Mouse (Mus musculus): ENCODE results near the gene Rpf1. TPM values are rescaled to one million over a fixed set of nuclear protein-coding genes. Genes with fewer than 3 reads are reported as not detected.

Rpf1 gene
- polyA plus RNA-seq, 1 experiment from 2014 or later: 63.9 TPM

- DNase-seq (ENCODE audit: low spot score): no peak
- no peak overlapping the region for H3K27ac ChIP-seq
- 21% methylated on average over 1 of the region's 1 CpGs for WGBS
These were observed 22.4 kb upstream of the Rpf1 start for GRCm38 (mm10) chr3:146543632-146544031.

DNA sequence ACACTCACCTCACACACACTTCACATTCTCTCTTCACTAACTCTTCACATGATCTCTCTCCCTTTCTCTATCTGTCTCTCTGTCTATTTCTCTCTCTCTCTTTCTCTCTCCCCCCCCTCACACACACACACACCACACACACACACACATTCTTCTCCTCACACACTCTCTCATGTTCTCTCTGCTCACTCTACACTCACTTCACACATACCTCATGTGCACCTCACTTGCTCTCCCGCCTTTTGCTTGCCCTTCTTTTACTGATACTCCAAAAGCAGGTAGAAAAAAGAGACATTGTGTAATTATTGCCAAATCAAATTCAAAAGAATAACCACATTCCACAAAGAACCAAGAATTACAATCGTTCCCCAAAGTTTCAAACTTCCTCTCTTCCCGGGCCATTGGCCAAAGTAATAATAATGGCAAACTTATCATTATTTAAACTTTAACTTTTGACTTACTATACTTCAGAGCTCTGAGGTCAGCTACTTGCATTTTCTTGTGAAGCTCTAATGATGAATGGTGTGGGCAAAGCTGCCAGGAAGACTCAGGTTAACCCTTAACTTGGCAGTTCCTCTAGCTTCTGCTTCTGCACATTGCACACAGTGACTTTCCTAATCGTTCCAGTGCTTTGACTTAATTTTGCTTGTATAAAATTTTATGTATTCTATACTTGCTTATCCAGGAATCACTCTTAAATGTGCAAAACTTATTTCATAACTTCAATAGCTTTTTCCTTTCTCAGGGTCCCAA, 19.5 kb upstream of the Rpf1 start:
- no peak for DNase-seq (ENCODE audit: low spot score)
- WGBS: 86% methylated on average over 4 of the region's 4 CpGs
- no peaks in the 10 kb centered on the region for H3K36me3 ChIP-seq
- H3K27me3 ChIP-seq (ENCODE audit: low read depth, poor library complexity, severe bottlenecking): no peaks in the 10 kb centered on the region
- H3K9me3 ChIP-seq (replicated peaks): no peaks in the 10 kb centered on the region
- no peak overlapping the region for H3K27ac ChIP-seq
- H3K4me3 ChIP-seq: no peak overlapping the region
- H3K4me1 ChIP-seq: peaks cover 4% of the 10 kb centered on the region; the same call in 1 of the 2 replicates

More at GRCm38 (mm10) chr3:146543632-146544031, 22.4 kb upstream of the Rpf1 start:
- Histone ChIP-seq H3K27me3 (ENCODE audit: low read depth, poor library complexity, severe bottlenecking) (no peaks in the 10 kb centered on the region), H3K4me3 (no peak overlapping the region), H3K36me3 (no peaks in the 10 kb centered on the region), H3K9me3 (replicated peaks) (no peaks in the 10 kb centered on the region), H3K4me1 (peaks cover 4% of the 10 kb centered on the region; the same call in 1 of the 2 replicates)

DNA sequence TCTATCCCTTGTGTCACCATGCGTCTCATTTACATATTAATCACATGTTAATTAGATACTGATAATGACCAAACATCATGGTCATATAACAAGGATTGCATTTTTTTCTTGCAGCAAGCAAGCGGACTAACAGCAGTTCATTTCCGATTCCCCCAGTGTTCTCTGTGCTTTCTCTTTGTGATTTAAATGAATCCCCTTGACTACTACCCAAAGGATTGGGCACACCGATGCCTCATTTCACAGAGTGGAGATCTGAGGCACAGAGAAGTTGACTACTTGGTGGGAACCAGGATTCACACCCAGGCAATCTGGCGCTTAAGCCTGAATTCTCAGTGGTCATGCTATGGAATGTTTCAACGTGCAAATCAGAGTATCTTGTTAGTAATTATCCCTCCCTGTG, 13.8 kb upstream of the Rpf1 start:
- Histone ChIP-seq H3K4me3 (no peak overlapping the region), H3K27ac (no peak overlapping the region), H3K36me3 (no peaks in the 10 kb centered on the region), H3K4me1 (no peaks in the 10 kb centered on the region), H3K27me3 (ENCODE audit: low read depth, poor library complexity, severe bottlenecking) (no peaks in the 10 kb centered on the region), H3K9me3 (replicated peaks) (no peaks in the 10 kb centered on the region)
- WGBS: 66% methylated on average over 6 of the region's 6 CpGs
- DNase-seq (ENCODE audit: low spot score): no peak

DNA sequence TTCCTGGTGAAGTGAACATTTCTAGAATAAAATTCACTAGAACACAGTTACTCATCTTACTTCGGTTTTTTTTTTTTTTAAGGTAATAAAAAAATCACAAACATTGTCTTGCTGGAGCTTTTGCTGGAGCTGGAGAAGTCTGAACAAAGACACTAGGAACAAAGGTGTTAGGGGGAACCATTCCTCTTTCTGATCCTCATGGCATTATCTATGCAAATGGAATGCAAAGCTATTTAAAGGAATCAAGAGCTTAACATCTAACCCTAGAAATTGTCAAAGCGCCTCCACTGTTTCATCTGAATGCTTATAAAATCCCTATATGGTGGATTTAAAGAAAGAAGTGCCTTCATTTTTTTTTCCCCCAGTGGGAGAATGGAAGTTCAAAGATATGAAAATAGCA, 7.1 kb upstream of the Rpf1 start:
- Histone ChIP-seq H3K4me3 (no peak overlapping the region), H3K4me1 (no peaks in the 10 kb centered on the region), H3K27ac (no peak overlapping the region), H3K9me3 (replicated peaks) (no peaks in the 10 kb centered on the region), H3K27me3 (ENCODE audit: low read depth, poor library complexity, severe bottlenecking) (no peaks in the 10 kb centered on the region), H3K36me3 (no peaks in the 10 kb centered on the region)
- WGBS: 52% methylated on average over 2 of the region's 2 CpGs
- DNase-seq (ENCODE audit: low spot score): no peak

DNA sequence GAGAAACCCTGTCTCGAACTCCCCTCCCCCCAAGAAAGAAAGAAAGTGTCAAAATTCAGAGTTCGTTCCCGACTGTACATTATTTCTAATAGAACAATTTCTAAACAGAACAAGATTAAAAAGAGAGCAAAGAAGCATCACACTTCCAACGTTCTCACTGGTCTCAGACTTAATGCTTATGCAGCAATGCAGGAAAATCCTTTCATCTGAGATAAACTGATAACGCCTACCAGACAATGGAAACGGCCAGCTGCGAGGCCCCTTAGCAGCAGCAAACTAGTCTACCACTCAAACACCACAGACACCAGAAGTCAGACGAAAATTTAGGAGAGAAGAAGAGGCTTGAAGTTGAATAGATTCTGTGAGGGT, 407 bp upstream of the Rpf1 start:
- no peaks in the 10 kb centered on the region for H3K27me3 ChIP-seq (ENCODE audit: low read depth, poor library complexity, severe bottlenecking)
- peaks cover 7% of the 10 kb centered on the region for H3K4me1 ChIP-seq
- WGBS: 16% methylated on average over 8 of the region's 8 CpGs
- peak overlapping the region; percentile 86 for H3K4me3 ChIP-seq
- no peaks in the 10 kb centered on the region for H3K9me3 ChIP-seq (replicated peaks)
- no peak for DNase-seq (ENCODE audit: low spot score)
- H3K27ac ChIP-seq: peak overlapping the region; percentile 98
- peaks cover 24% of the 10 kb centered on the region for H3K36me3 ChIP-seq

DNA sequence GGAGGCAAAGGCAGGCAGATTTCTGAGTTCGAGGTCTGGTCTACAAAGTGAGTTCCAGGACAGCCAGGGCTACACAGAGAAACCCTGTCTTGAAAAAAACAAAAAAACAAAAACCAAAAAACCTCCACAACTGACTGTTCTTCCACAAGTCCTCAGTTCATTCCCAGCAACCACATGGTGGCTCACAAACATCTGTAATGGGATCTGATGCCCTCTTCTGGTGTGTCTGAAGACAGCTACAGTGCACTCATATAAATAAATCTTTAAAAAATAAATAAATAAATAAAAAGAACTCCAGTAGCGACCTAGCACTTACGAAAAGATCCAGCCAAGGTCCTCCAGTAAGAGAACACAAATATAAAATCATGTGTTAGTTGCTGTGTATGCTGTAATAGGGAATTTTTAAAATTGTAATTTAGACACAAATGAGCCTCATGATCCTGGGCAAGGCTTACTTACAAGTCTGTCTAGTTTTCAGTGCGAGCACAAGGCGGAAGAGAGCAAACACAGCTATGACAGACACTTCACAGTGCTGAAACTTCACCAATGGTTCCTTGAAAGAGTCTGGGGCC, 917 bp downstream of the Rpf1 start:
- H3K4me1 ChIP-seq: peaks cover 7% of the 10 kb centered on the region
- H3K27ac ChIP-seq: peak overlapping the region; percentile 98
- peak overlapping the region; percentile 86 for H3K4me3 ChIP-seq
- WGBS: 46% methylated on average over 5 of the region's 5 CpGs
- H3K27me3 ChIP-seq (ENCODE audit: low read depth, poor library complexity, severe bottlenecking): no peaks in the 10 kb centered on the region
- no peaks in the 10 kb centered on the region for H3K9me3 ChIP-seq (replicated peaks)
- H3K36me3 ChIP-seq: peaks cover 38% of the 10 kb centered on the region
- no peak for DNase-seq (ENCODE audit: low spot score)

DNA sequence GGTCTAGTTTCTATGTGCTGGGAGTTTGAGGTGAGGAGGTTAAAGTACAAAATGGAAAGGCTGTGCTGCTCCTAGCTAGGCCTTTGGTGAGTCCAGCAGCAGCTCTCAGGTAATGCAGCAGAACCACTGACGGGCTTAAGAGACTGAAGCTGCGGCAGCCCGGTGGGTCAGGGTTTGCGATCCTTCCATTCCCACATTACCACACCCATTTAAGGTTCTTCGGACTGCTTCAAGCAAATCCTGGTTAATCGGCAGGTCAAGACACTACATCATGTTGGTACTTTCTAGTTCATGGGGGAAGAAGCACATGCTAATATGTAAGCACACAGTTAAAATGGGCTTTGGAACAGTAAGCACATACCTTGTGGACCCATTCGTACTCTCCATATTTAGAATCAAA, 14.5 kb downstream of the Rpf1 start:
- H3K9me3 ChIP-seq (replicated peaks): no peaks in the 10 kb centered on the region
- no peak overlapping the region for H3K27ac ChIP-seq
- no peak overlapping the region for H3K4me3 ChIP-seq
- peaks cover 7% of the 10 kb centered on the region for H3K4me1 ChIP-seq
- no peak for DNase-seq (ENCODE audit: low spot score)
- no peaks in the 10 kb centered on the region for H3K27me3 ChIP-seq (ENCODE audit: low read depth, poor library complexity, severe bottlenecking)
- peaks cover 96% of the 10 kb centered on the region for H3K36me3 ChIP-seq
- 99% methylated on average over 7 of the region's 7 CpGs for WGBS

DNA sequence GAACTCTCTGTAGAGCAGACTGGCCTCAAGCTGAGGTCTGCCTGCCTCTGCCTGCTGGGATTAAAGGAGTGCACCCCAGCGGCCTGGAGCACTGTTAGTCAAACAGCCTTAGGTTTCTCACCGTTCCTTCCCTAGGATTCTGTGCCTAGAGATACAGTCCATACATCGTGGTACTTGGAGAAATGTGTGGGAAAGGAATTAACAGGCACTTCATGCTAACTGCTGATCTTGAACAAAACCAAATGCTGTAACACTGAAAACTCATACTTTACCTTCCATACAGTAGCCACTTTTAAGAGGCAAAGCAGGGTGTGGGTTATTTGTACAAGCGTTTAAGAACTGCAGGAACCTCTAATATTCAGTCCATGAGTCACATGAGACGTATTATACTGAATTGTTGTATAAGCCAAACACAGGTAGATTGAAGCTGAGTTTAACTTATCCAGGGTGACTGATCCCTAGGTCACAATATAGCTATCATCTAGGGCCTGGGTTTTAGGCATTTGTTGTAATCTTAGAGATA, 19.6 kb downstream of the Rpf1 start:
- Histone ChIP-seq H3K4me1 (peaks cover 17% of the 10 kb centered on the region), H3K36me3 (peaks cover 50% of the 10 kb centered on the region), H3K27me3 (ENCODE audit: low read depth, poor library complexity, severe bottlenecking) (no peaks in the 10 kb centered on the region), H3K4me3 (peak overlapping the region; percentile 88), H3K27ac (no peak overlapping the region), H3K9me3 (replicated peaks) (no peaks in the 10 kb centered on the region)
- no peak for DNase-seq (ENCODE audit: low spot score)
- 65% methylated on average over 5 of the region's 5 CpGs for WGBS

DNA sequence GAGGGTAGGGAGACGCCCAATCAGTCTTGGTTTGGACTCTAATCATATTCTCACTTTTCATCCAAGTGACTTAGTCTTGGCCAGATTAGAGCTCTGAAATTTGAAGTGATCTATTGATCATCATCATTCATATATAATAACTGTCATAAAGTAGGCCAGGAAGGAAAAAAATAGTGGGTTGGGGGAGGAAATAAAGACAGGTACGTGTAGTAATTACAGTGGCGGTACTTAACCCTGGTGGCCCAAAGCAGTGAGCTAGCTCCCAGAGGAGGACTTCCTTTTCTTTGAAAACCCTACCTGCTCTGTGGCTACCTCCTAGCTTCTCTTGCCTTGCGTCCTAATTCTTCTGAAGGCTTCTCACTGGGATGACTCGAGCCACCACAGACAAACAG, 20.4 kb downstream of the Rpf1 start:
- peaks cover 42% of the 10 kb centered on the region for H3K36me3 ChIP-seq
- H3K4me1 ChIP-seq: peaks cover 17% of the 10 kb centered on the region
- peak overlapping the region; percentile 98 for H3K27ac ChIP-seq
- no peak for DNase-seq (ENCODE audit: low spot score)
- WGBS: 13% methylated on average over 5 of the region's 5 CpGs
- H3K4me3 ChIP-seq: peak overlapping the region; percentile 88
- no peaks in the 10 kb centered on the region for H3K27me3 ChIP-seq (ENCODE audit: low read depth, poor library complexity, severe bottlenecking)
- no peaks in the 10 kb centered on the region for H3K9me3 ChIP-seq (replicated peaks)

DNA sequence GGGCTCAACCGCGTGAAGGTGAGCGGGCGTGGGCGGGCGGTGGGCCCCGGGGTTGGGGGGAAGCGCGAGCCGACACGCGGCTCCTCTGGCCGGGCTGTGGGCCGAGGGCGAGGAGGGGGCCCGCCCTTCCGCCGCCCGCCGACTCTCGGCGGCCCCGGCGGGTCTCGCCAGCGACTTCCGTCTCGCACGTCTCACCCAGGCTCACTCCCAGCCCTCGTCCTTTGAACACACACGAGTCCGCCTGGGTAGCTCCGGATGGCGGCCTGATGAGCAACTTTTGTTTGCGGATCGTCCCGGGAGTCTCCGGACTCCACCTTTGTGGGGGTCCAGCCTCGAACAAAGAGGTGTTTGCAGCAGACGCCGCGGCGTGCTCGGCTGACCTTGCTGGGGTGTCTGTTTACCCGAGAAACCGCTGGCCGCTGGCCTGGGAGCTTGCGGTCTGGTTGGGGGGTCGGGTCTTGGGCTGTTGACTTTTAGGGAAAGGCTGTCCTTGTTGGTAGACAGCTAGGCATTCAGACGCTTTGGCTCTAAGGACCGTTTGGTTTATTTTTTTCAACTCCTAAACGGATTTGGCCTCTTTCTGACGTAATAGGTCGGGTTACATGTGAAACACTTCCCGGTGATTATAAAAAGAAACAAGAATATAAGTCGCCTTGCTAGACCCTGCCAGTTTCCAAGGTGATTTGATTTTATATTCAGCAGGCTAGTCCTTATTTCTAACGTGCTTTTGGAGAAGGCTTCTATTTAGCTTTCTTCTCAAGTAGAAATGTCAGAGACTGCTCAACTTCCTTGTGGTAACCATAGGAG, 21.0 kb downstream of the Rpf1 start:
- WGBS: under 1% methylated on average over 56 of the region's 57 CpGs
- H3K27me3 ChIP-seq (ENCODE audit: low read depth, poor library complexity, severe bottlenecking): no peaks in the 10 kb centered on the region
- H3K9me3 ChIP-seq (replicated peaks): no peaks in the 10 kb centered on the region
- peak overlapping the region; percentile 98 for H3K27ac ChIP-seq
- H3K4me1 ChIP-seq: peaks cover 17% of the 10 kb centered on the region
- peaks cover 37% of the 10 kb centered on the region for H3K36me3 ChIP-seq
- peak overlapping the region; percentile 88 for H3K4me3 ChIP-seq
- DNase-seq (ENCODE audit: low spot score): peak; percentile 82

DNA sequence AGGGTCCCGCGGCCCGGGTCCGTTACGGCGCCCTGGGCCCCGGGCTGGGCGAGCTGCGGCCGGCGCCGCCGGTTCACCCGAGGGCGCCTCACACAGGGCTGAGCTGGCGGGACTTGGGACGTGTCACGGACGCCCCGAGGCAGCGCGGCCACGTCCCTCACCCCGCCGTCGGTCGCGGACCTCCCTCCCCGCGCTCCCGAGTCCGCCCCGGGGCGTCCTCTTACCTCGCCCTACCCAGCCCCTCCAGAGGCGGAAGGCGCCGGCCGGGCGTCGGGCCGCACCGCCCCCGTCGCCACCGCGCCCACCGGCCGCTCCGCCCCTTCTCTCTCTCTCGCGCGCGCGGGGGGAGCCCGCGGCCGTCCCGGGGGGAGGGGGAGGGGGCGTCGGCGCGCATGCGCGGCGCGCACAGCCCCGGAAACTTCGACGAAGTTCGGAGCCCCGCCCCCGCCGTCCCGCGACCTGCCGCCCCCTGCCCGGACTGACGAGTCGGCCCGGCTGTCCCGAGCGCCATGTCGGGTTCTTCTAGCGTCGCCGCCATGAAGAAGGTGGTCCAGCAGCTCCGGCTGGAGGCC, 21.7 kb downstream of the Rpf1 start, which contains the start of the genes Spata1 and Gng5:
Gene Spata1 (minus strand): TSS at position 323 of the 572 bp plus-strand sequence.
Gene Gng5 (plus strand): TSS at position 377 of the 572 bp plus-strand sequence.
- peak within 1 kb of the TSS; percentile 98 for H3K27ac ChIP-seq
- peaks cover 17% of the 10 kb centered on the region for H3K4me1 ChIP-seq
- peak within 1 kb of the TSS; percentile 88 for H3K4me3 ChIP-seq
- under 1% methylated on average over 59 of the region's 88 CpGs for whole genome bisulfite sequencing
- H3K9me3 ChIP-seq (replicated peaks): no peaks in the 10 kb centered on the region
- peak; percentile 95 for DNase-seq (ENCODE audit: low spot score)
- no peaks in the 10 kb centered on the region for H3K27me3 ChIP-seq (ENCODE audit: low read depth, poor library complexity, severe bottlenecking)
- H3K36me3 ChIP-seq: peaks cover 30% of the 10 kb centered on the region

DNA sequence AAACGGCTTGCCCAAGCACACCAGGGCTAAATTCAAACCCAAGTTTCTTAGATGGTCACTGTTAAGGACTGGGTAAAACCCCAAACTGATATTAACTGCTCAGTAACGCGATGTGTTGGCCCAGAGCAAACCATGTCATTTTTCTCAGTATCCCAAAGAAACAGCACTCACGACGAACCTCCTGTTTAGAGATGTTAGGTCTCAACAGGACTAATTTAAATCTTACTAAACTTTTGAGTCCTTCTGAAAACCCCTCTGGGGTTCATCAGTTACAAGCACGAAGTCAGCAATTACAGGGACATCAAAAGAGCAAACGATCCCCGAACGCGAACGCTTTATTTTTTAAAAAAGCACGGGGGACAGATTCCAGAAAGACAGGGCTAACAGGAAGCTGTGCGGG, 22.2 kb downstream of the Rpf1 start:
- 3% methylated on average over 13 of the region's 13 CpGs for WGBS
- Histone ChIP-seq H3K4me3 (peak overlapping the region; percentile 88), H3K4me1 (peaks cover 17% of the 10 kb centered on the region), H3K9me3 (replicated peaks) (no peaks in the 10 kb centered on the region), H3K27me3 (ENCODE audit: low read depth, poor library complexity, severe bottlenecking) (no peaks in the 10 kb centered on the region), H3K27ac (peak overlapping the region; percentile 98), H3K36me3 (peaks cover 25% of the 10 kb centered on the region)
- no peak for DNase-seq (ENCODE audit: low spot score)
